Mouse (Mus musculus): ENCODE measurements around the gene Gm13698. TPM values are rescaled to one million over a fixed set of nuclear protein-coding genes. Genes with fewer than 3 reads are reported as not detected.
"Not testable (repeated sequence)": the region's sequence is repeated elsewhere in the genome, so short reads cannot be mapped to it uniquely, and the experiment has no call there.

The Gm13698 gene
- polyA plus RNA-seq, 1 experiment from 2014 or later = not detected

DNA sequence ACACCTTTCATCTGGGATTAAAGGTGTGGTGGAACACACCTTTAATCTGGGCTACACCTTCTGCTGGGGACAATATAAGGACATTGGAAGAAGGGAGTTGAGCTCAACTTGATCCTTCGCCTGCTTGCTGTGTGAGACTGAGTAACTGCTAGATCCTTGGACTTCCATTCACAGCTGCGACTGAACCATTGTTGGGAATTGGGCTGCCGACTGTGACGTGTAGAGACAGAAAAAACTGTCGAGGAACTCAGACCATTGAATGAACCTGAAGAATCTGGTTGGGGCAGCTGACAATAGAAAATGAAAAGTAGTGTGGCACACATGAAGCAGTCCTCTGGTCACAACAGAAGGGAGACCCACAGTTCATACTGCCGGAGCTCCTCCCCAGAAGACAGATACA is 28.9 kb downstream of the Gm13698 start, which contains the start of gene Gm13697:
Gene Gm13697 (plus strand): TSS at position 301 of the 400 bp plus-strand sequence.
- not testable (repeated sequence) for H3K36me3 ChIP-seq (ENCODE audit: control insufficient read depth, insufficient read depth, low read length); H3K4me1 ChIP-seq (ENCODE audit: control insufficient read depth, insufficient read depth, low read length); ATAC-seq (ENCODE audit: insufficient read depth, low FRiP score); H3K27ac ChIP-seq (ENCODE audit: low read length); H3K4me2 ChIP-seq (ENCODE audit: low read depth, low read length); H3K4me3 ChIP-seq (replicated peaks; ENCODE audit: low read length); H3K9me3 ChIP-seq (replicated peaks; ENCODE audit: control insufficient read depth, low read length); H3K27me3 ChIP-seq (ENCODE audit: control insufficient read depth, insufficient read depth, low read length); H3K9ac ChIP-seq (ENCODE audit: low read length)
- WGBS = no CpG with 5 or more reads among the region's 6 CpGs

DNA sequence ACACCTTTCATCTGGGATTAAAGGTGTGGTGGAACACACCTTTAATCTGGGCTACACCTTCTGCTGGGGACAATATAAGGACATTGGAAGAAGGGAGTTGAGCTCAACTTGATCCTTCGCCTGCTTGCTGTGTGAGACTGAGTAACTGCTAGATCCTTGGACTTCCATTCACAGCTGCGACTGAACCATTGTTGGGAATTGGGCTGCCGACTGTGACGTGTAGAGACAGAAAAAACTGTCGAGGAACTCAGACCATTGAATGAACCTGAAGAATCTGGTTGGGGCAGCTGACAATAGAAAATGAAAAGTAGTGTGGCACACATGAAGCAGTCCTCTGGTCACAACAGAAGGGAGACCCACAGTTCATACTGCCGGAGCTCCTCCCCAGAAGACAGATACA is 34.8 kb downstream of the Gm13698 start, which contains the start of gene Gm13691:
Gene Gm13691 (plus strand): TSS at position 301 of the 400 bp plus-strand sequence.
- H3K27me3 ChIP-seq (ENCODE audit: control insufficient read depth, insufficient read depth, low read length); ATAC-seq (ENCODE audit: insufficient read depth, low FRiP score); H3K36me3 ChIP-seq (ENCODE audit: control insufficient read depth, insufficient read depth, low read length); H3K4me1 ChIP-seq (ENCODE audit: control insufficient read depth, insufficient read depth, low read length); H3K9me3 ChIP-seq (replicated peaks; ENCODE audit: control insufficient read depth, low read length); H3K27ac ChIP-seq (ENCODE audit: low read length); H3K4me2 ChIP-seq (ENCODE audit: low read depth, low read length); H3K9ac ChIP-seq (ENCODE audit: low read length); H3K4me3 ChIP-seq (replicated peaks; ENCODE audit: low read length): not testable (repeated sequence)
- WGBS = no CpG with 5 or more reads among the region's 6 CpGs

DNA sequence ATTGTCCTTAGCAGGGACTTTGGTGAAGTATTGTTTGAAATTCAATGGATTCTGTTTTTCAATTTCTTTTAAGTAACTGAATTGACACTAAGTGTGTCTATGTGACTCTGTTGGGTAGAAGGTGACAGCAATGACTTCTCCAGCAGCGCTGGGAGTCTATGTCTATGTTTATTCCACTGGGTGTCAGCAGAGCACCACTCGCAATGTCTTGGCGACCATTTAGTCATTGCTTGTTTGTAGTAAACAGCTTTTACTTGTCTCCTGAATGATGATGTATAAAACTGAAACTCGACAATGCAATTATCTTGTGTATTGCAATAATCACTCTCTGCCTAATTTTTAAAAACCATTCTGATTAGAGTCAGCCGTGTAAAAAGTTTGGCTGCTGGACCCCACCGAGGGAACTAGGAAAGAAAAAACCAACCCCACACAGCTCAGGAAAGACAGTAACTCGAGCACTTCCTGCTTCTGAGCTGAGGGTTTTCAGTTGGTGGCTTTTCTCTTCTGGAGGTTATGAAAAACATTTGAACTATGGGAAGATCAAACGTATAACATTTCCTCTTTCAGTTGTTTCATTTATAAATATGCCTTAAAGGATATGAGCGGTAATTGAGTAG is 38.3 kb downstream of the Gm13698 start:
- not testable (repeated sequence) for H3K4me3 ChIP-seq (replicated peaks; ENCODE audit: low read length); H3K27ac ChIP-seq (ENCODE audit: low read length); ATAC-seq (ENCODE audit: insufficient read depth, low FRiP score); H3K9me3 ChIP-seq (replicated peaks; ENCODE audit: control insufficient read depth, low read length); H3K4me1 ChIP-seq (ENCODE audit: control insufficient read depth, insufficient read depth, low read length); H3K36me3 ChIP-seq (ENCODE audit: control insufficient read depth, insufficient read depth, low read length); H3K9ac ChIP-seq (ENCODE audit: low read length); H3K27me3 ChIP-seq (ENCODE audit: control insufficient read depth, insufficient read depth, low read length)
- 34% methylated on average over 7 of the region's 9 CpGs for WGBS
- H3K4me2 ChIP-seq (ENCODE audit: low read depth, low read length) = peak overlapping the region; percentile 29; the same call in 1 of the 2 replicates

DNA sequence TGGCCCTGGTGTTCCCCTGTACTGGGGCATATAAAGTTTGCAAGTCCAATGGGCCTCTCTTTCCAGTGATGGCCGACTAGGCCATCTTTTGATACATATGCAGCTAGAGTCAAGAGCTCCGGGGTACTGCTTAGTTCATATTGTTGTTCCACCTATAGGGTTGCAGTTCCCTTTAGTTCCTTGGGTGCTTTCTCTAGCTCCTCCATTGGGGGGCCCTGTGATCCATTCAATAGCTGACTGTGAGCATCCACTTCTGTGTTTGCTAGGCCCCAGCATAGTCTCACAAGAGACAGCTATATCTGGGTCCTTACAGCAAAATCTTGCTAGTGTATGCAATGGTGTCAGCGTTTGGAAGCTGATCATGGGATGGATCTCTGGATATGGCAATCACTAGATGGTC is 39.0 kb downstream of the Gm13698 start:
- not testable (repeated sequence) for H3K9ac ChIP-seq (ENCODE audit: low read length); H3K27me3 ChIP-seq (ENCODE audit: control insufficient read depth, insufficient read depth, low read length); H3K27ac ChIP-seq (ENCODE audit: low read length); H3K9me3 ChIP-seq (replicated peaks; ENCODE audit: control insufficient read depth, low read length); H3K4me2 ChIP-seq (ENCODE audit: low read depth, low read length); H3K4me3 ChIP-seq (replicated peaks; ENCODE audit: low read length); H3K4me1 ChIP-seq (ENCODE audit: control insufficient read depth, insufficient read depth, low read length); H3K36me3 ChIP-seq (ENCODE audit: control insufficient read depth, insufficient read depth, low read length); ATAC-seq (ENCODE audit: insufficient read depth, low FRiP score)
- WGBS = no CpG with 5 or more reads among the region's 3 CpGs

Other genes with a start within 250 kb of the Gm13698 start
- gene Itgav, start 231.3 kb upstream of the Gm13698 start, polyA plus RNA-seq (2015; fragmentation: Nextera tagmentation; extraction: Ambion mirVana) = 76.8 and 77.2 TPM in 2 replicates
- 12.2 and 13.0 TPM in 2 replicates for gene Fam171b, start 143.1 kb upstream of the Gm13698 start, polyA plus RNA-seq (2015; fragmentation: Nextera tagmentation; extraction: Ambion mirVana)
- gene Zswim2, start 14.5 kb upstream of the Gm13698 start, polyA plus RNA-seq (2015; fragmentation: Nextera tagmentation; extraction: Ambion mirVana) = not detected in 2 replicates
- not detected in 2 replicates for gene Gm13693, start 5.8 kb downstream of the Gm13698 start, polyA plus RNA-seq (2015; fragmentation: Nextera tagmentation; extraction: Ambion mirVana)
- not detected in 2 replicates for gene Gm13695, start 11.6 kb downstream of the Gm13698 start, polyA plus RNA-seq (2015; fragmentation: Nextera tagmentation; extraction: Ambion mirVana)
- not detected in 2 replicates for gene Gm13696, start 17.4 kb downstream of the Gm13698 start, polyA plus RNA-seq (2015; fragmentation: Nextera tagmentation; extraction: Ambion mirVana)
- not detected in 2 replicates for gene Gm13694, start 23.2 kb downstream of the Gm13698 start, polyA plus RNA-seq (2015; fragmentation: Nextera tagmentation; extraction: Ambion mirVana)
- not detected in 2 replicates for gene Gm13697, start 29.1 kb downstream of the Gm13698 start, polyA plus RNA-seq (2015; fragmentation: Nextera tagmentation; extraction: Ambion mirVana)
- not detected in 2 replicates for gene Gm13691, start 34.9 kb downstream of the Gm13698 start, polyA plus RNA-seq (2015; fragmentation: Nextera tagmentation; extraction: Ambion mirVana)